Mouse (Mus musculus) CH12.LX (cell line): ENCODE results near the gene Iqcf3. TPM values are rescaled to one million over a fixed set of nuclear protein-coding genes. Genes with fewer than 3 reads are reported as not detected.

Experiments
- DNase-seq: peaks from one replicate; pipeline ENCODE4 v3.0.0-alpha.2; 2013; ENCODE audit errors: extremely low read depth
- H3K27ac ChIP-seq: 2 replicates; pipeline ENCODE4 v1.5.1; 2012; ENCODE audit warnings: low read depth, mild to moderate bottlenecking, control low read depth, moderate library complexity; ENCODE audit not compliant: insufficient read depth
- H3K27me3 ChIP-seq: replicated peaks from 2 replicates; pipeline ENCODE3; 2012; ENCODE audit warnings: inconsistent platforms
- H3K36me3 ChIP-seq, 2 experiments: replicated peaks in 1 of 2; 2 replicates each; pipeline versions ENCODE3 to v1.6.1; 2012; ENCODE audit warnings: inconsistent platforms in 1 of 2, low read length in 1 of 2, mild to moderate bottlenecking in 1 of 2, mixed read lengths in 1 of 2, moderate library complexity in 1 of 2; ENCODE audit not compliant: control insufficient read depth in 1 of 2, insufficient read depth in 1 of 2
- H3K4me1 ChIP-seq, 2 experiments: 2 replicates each; pipeline ENCODE4 v1.6.1; 2012; ENCODE audit warnings: inconsistent platforms in 1 of 2, moderate library complexity in 1 of 2; ENCODE audit not compliant: insufficient read depth in 2 of 2, control insufficient read depth in 1 of 2
- H3K4me2 ChIP-seq: 2 replicates; pipeline ENCODE4 v1.6.1; 2012; ENCODE audit warnings: low read depth, mild to moderate bottlenecking, control low read depth; ENCODE audit not compliant: poor library complexity, insufficient read depth, severe bottlenecking
- H3K4me3 ChIP-seq, 3 experiments: fragments of 150-350 bp in 1 of 3; sonication (generic) in 1 of 3; replicated peaks in 1 of 3; 2 replicates each; pipeline versions ENCODE3 to v1.5.1; 2011 to 2012; ENCODE audit warnings: low read depth in 2 of 3, low read length in 2 of 3, mild to moderate bottlenecking in 2 of 3, moderate library complexity in 2 of 3, control low read depth in 1 of 3, improper control_type of control experiment in 1 of 3, inconsistent platforms in 1 of 3, mixed read lengths in 1 of 3; ENCODE audit not compliant: poor library complexity in 1 of 3
- H3K79me2 ChIP-seq: replicated peaks from 2 replicates; pipeline ENCODE4 v1.6.1; 2012; ENCODE audit warnings: mild to moderate bottlenecking, moderate library complexity; ENCODE audit not compliant: control insufficient read depth, poor library complexity, insufficient read depth, severe bottlenecking; ENCODE audit errors: extremely low read depth
- H3K9ac ChIP-seq: 2 replicates; pipeline ENCODE4 v1.6.1; 2012; ENCODE audit warnings: low read depth, mild to moderate bottlenecking, control low read depth, moderate library complexity; ENCODE audit not compliant: insufficient read depth
- H3K9me3 ChIP-seq: replicated peaks from 2 replicates; pipeline ENCODE3; 2012; ENCODE audit warnings: low read length, inconsistent platforms, mixed read lengths
- EP300 ChIP-seq: IDR thresholded peaks from 2 replicates; pipeline ENCODE4 v1.6.1; 2011; ENCODE audit warnings: low read length, improper control_type of control experiment
- ETS1 ChIP-seq: conservative IDR thresholded peaks from 2 replicates; pipeline ENCODE4 v1.6.1; 2012; ENCODE audit warnings: low read depth, mild to moderate bottlenecking, inconsistent platforms, low read length, improper control_type of control experiment, moderate library complexity
- GABPA ChIP-seq: IDR thresholded peaks from 2 replicates; pipeline ENCODE4 v1.6.1; 2012; ENCODE audit warnings: low read depth, low read length, improper control_type of control experiment, inconsistent platforms; ENCODE audit not compliant: insufficient replicate concordance
- JUND ChIP-seq: conservative IDR thresholded peaks from 2 replicates; pipeline ENCODE4 v1.6.1; 2011; ENCODE audit warnings: low read depth, low read length, improper control_type of control experiment
- MAFK ChIP-seq: IDR thresholded peaks from 2 replicates; pipeline ENCODE4 v1.6.1; 2011; ENCODE audit warnings: low read length, improper control_type of control experiment; ENCODE audit not compliant: insufficient replicate concordance
- MYC ChIP-seq: IDR thresholded peaks from 2 replicates; pipeline ENCODE4 v1.6.1; 2011; ENCODE audit warnings: low read depth, mild to moderate bottlenecking, improper control_type of control experiment, low read length
- NELFE ChIP-seq: IDR thresholded peaks from 2 replicates; pipeline ENCODE4 v1.6.1; 2011; ENCODE audit warnings: low read depth, low read length, improper control_type of control experiment
- POLR2A ChIP-seq: IDR thresholded peaks from 2 replicates; pipeline ENCODE4 v1.6.1; 2011; ENCODE audit warnings: low read depth, mild to moderate bottlenecking, improper control_type of control experiment, low read length
- POLR2AphosphoS2 ChIP-seq: IDR thresholded peaks from 2 replicates; pipeline ENCODE4 v1.6.1; 2011; ENCODE audit warnings: low read depth, low read length, improper control_type of control experiment
- RAD21 ChIP-seq: IDR thresholded peaks from 2 replicates; pipeline ENCODE4 v1.6.1; 2011; ENCODE audit warnings: low read depth, mild to moderate bottlenecking, low read length, improper control_type of control experiment, moderate library complexity
- SIN3A ChIP-seq: IDR thresholded peaks from 2 replicates; pipeline ENCODE4 v1.6.1; 2012; ENCODE audit warnings: low read length, improper control_type of control experiment, inconsistent platforms
- SMC3 ChIP-seq: IDR thresholded peaks from 2 replicates; pipeline ENCODE4 v1.6.1; 2011; ENCODE audit warnings: low read depth, low read length, improper control_type of control experiment
- TCF12 ChIP-seq: IDR thresholded peaks from 2 replicates; pipeline ENCODE4 v1.6.1; 2014; ENCODE audit warnings: low read depth, mild to moderate bottlenecking, inconsistent platforms, low read length, improper control_type of control experiment
- UBTF ChIP-seq: IDR thresholded peaks from 2 replicates; pipeline ENCODE4 v1.6.1; 2012; ENCODE audit warnings: low read depth, mild to moderate bottlenecking, inconsistent platforms, low read length, improper control_type of control experiment, moderate library complexity
- USF1 ChIP-seq: IDR thresholded peaks from 2 replicates; pipeline ENCODE4 v1.6.1; 2014; ENCODE audit warnings: low read depth, mild to moderate bottlenecking, inconsistent platforms, low read length, improper control_type of control experiment
- USF2 ChIP-seq: conservative IDR thresholded peaks from 2 replicates; pipeline ENCODE4 v1.6.1; 2011; ENCODE audit warnings: low read depth, low read length, improper control_type of control experiment
- ZC3H11A ChIP-seq: IDR thresholded peaks from 2 replicates; pipeline ENCODE4 v1.6.1; 2012; ENCODE audit warnings: low read depth, mild to moderate bottlenecking, inconsistent platforms, low read length, improper control_type of control experiment
- ZKSCAN1 ChIP-seq: IDR thresholded peaks from 2 replicates; pipeline ENCODE4 v1.6.1; 2012; ENCODE audit warnings: low read depth, inconsistent platforms, low read length, improper control_type of control experiment, borderline replicate concordance
- ZMIZ1 ChIP-seq: IDR thresholded peaks from 2 replicates; pipeline ENCODE4 v1.6.1; 2012; ENCODE audit warnings: low read depth, mild to moderate bottlenecking, inconsistent platforms, low read length, improper control_type of control experiment
- ZNF384 ChIP-seq: IDR thresholded peaks from 2 replicates; pipeline ENCODE4 v1.6.1; 2012; ENCODE audit warnings: low read depth, low read length, improper control_type of control experiment, inconsistent platforms
- dilution Hi-C: fragments of 300-500 bp; cut with MboI; formaldehyde crosslinking; loops from 2 replicates; pipeline ENCODE4 v1.14.3; 2020; ENCODE audit warnings: low sequenced_read_pairs; ENCODE audit not compliant: extremely low pct_unique_long_range_greater_than_20kb, extremely low pct_ligation_motif_present
- in situ Hi-C: fragments of 300-500 bp; cut with MboI; formaldehyde crosslinking; loops from 3 replicates; pipeline ENCODE4 v1.14.3; 2019; ENCODE audit warnings: low sequenced_read_pairs, low pct_ligation_motif_present, low pct_unique_long_range_greater_than_20kb, mixed read lengths
- polyA plus RNA-seq: library from polyadenylated mRNA; unstranded; fragments of >175 nt; gene quantifications from 2 replicates; pipeline ENCODE4 v1.2.1, GENCODE M21; 2012; ENCODE audit warnings: low read depth; ENCODE audit not compliant: insufficient read length
- total RNA-seq, 2 experiments: library from RNA; depleted of rRNA; stranded (reverse); fragments of 300-350 nt in 1 of 2; fragments of >200 nt in 1 of 2; gene quantifications; 2 replicates each; pipeline ENCODE4 v1.2.3; 2012 to 2014

The Iqcf3 gene
- total and polyA plus RNA-seq, 3 experiments = not detected

DNA sequence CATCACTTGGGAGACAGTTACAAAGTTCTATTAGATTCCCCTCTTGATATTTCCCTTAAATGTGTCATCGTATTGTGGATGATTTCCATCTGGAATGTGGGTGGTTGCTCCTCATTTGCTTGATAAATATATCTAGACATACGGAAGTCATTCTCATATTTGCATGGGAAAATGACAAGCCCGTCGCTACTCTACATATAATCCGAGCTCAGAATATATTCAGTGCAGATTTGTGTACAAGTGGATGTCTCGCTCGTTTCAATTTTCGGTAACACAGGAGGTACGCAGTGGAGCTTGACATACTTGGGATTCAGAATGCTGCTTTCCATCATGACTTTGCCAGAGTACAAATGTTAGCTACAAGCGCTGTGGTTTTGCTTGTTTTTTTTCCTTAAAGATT is 52.1 kb downstream of the Iqcf3 start:
- no peaks in the 10 kb centered on the region for H3K79me2 ChIP-seq
- no peak overlapping the region for H3K4me2 ChIP-seq
- H3K9ac ChIP-seq = no peak overlapping the region
- H3K36me3 ChIP-seq = no peaks in the 10 kb centered on the region
- in situ Hi-C loops = no loop called here
- H3K4me3 ChIP-seq = no peak overlapping the region
- TF ChIP-seq RAD21 (no peak), SMC3 (no peak), USF2 (no peak), JUND (no peak)
- TF ChIP-seq, all 38 proteins: peak for 0
- no peak for DNase-seq
- peaks cover 2% of the 10 kb centered on the region for H3K9me3 ChIP-seq
- dilution Hi-C loops = no loop called here
- H3K27ac ChIP-seq = no peak overlapping the region
- peaks cover 0 to 7% of the 10 kb centered on the region in 2 experiments; a peak in 2 of 4 replicates for H3K4me1 ChIP-seq
- H3K27me3 ChIP-seq = peaks cover 4% of the 10 kb centered on the region

DNA sequence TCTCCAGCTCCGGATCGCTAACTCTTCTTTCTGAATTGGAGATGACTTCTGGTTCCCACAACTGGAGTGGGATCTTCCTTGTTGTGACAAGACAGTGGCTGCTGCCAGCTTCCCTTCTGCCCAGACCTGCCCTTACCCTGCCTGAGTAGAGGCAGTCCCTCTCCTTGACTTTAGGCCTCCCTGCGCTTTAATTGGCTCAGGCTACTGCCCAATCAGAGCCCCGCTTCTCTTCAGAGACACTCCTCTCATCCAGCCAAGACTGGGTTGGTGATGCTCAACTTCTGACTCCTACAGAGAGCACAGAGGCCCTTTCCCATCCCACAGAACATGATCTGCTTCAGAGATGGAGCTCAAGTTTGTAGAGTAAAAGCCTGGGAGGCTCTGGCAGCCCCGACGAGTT is 57.2 kb downstream of the Iqcf3 start:
- Histone ChIP-seq H3K4me1 (no peaks in the 10 kb centered on the region), H3K9me3 (no peaks in the 10 kb centered on the region), H3K27me3 (peaks cover 4% of the 10 kb centered on the region), H3K79me2 (no peaks in the 10 kb centered on the region), H3K4me2 (no peak overlapping the region), H3K9ac (no peak overlapping the region), H3K36me3 (no peaks in the 10 kb centered on the region), H3K4me3 (no peak overlapping the region), H3K27ac (no peak overlapping the region)
- dilution Hi-C loops = no loop called here
- no peak for DNase-seq
- in situ Hi-C loops = no loop called here
- TF ChIP-seq MYC (no peak), ETS1 (no peak), GABPA (no peak), EP300 (no peak), POLR2AphosphoS2 (no peak), MAFK (no peak), ZMIZ1 (no peak), UBTF (no peak), JUND (no peak)

DNA sequence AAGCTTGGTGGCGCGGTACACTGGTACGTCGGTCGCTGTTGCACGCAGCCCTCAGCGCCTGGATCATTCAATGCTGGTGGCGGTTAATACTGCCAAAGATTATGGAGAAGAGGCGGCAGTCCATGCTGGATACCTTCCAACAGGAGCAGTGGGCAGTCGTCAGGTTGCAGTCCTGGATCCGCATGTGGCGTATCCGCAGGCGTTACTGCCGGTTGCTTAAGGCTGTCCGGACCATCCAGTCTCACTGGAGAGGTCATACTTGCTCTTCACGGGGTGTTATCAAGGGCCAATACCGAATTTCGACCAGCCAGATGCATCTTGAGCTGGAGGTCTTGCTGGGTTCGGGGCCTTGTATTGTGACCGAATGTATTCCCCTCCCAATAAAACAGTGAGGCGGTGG is 59.6 kb downstream of the Iqcf3 start:
- no peaks in the 10 kb centered on the region for H3K27me3 ChIP-seq
- in situ Hi-C loops = no loop called here
- no peak for DNase-seq

More for the DNA sequence above, 59.6 kb downstream of the Iqcf3 start:
- Histone ChIP-seq H3K4me1 (no peaks in the 10 kb centered on the region), H3K9me3 (no peaks in the 10 kb centered on the region), H3K4me3 (no peak overlapping the region), H3K9ac (no peak overlapping the region), H3K36me3 (no peaks in the 10 kb centered on the region), H3K27ac (no peak overlapping the region), H3K4me2 (no peak overlapping the region), H3K79me2 (no peaks in the 10 kb centered on the region)
- dilution Hi-C loops = no loop called here
- TF ChIP-seq TCF12 = no peak
- no peak for TF ChIP-seq ZNF384
- TF ChIP-seq ZC3H11A = no peak
- TF ChIP-seq POLR2A = no peak
- TF ChIP-seq USF2 = no peak
- TF ChIP-seq USF1 = no peak
- TF ChIP-seq SIN3A = no peak
- TF ChIP-seq ZKSCAN1 = no peak
- TF ChIP-seq MYC = no peak
- TF ChIP-seq NELFE = no peak
